Mouse (Mus musculus) forebrain, embryonic 12.5 days (tissue): ENCODE results near the gene Pttg1. TPM values are rescaled to one million over a fixed set of nuclear protein-coding genes. Genes with fewer than 3 reads are reported as not detected.

Source experiments
- ATAC-seq: fragments of 200-750 bp; cut with Nextera tagmentation; 2 replicates; pipeline ENCODE4 v1.8.0; 2017; ENCODE audit warnings: moderate TSS enrichment; ENCODE audit not compliant: low FRiP score
- H3K27ac ChIP-seq: fragments of 300-500 bp; sonication (generic); 2 replicates; pipeline ENCODE4 v1.5.1; 2016; ENCODE audit warnings: mild to moderate bottlenecking
- H3K27me3 ChIP-seq: fragments of 300-500 bp; sonication (generic); 2 replicates; pipeline ENCODE4 v1.6.1; 2016; ENCODE audit warnings: mild to moderate bottlenecking
- H3K36me3 ChIP-seq: fragments of 300-500 bp; sonication (generic); replicated peaks from 2 replicates; pipeline ENCODE4 v1.6.1; 2016; ENCODE audit warnings: mild to moderate bottlenecking
- H3K4me1 ChIP-seq: fragments of 300-500 bp; sonication (generic); 2 replicates; pipeline ENCODE4 v1.6.1; 2016
- H3K4me2 ChIP-seq: fragments of 300-500 bp; sonication (generic); 2 replicates; pipeline ENCODE4 v1.6.1; 2016; ENCODE audit warnings: mild to moderate bottlenecking, moderate library complexity
- H3K4me3 ChIP-seq: fragments of 300-500 bp; sonication (generic); replicated peaks from 2 replicates; pipeline ENCODE4 v1.5.1; 2016; ENCODE audit warnings: mild to moderate bottlenecking
- H3K9ac ChIP-seq: fragments of 300-500 bp; sonication (generic); 2 replicates; pipeline ENCODE4 v1.6.1; 2016; ENCODE audit warnings: mild to moderate bottlenecking
- H3K9me3 ChIP-seq: fragments of 300-500 bp; sonication (generic); 2 replicates; pipeline ENCODE4 v1.6.1; 2016
- WGBS: fragments of 180-500 bp; shearing (Covaris S2); methylation state at CpG from one replicate; pipeline ENCODE4 v1.1.7; 2016; 5-methylcytosine and 5-hydroxymethylcytosine counted together
- polyA plus RNA-seq: library from polyadenylated mRNA; unstranded; fragments of >200 nt; fragmentation: Nextera tagmentation; extraction: Ambion mirVana; gene quantifications from 2 replicates; pipeline ENCODE4 v1.2.1, GENCODE M21; 2016

Pttg1 gene
- polyA plus RNA-seq, 1 experiment from 2014 or later = 62.5 TPM

DNA sequence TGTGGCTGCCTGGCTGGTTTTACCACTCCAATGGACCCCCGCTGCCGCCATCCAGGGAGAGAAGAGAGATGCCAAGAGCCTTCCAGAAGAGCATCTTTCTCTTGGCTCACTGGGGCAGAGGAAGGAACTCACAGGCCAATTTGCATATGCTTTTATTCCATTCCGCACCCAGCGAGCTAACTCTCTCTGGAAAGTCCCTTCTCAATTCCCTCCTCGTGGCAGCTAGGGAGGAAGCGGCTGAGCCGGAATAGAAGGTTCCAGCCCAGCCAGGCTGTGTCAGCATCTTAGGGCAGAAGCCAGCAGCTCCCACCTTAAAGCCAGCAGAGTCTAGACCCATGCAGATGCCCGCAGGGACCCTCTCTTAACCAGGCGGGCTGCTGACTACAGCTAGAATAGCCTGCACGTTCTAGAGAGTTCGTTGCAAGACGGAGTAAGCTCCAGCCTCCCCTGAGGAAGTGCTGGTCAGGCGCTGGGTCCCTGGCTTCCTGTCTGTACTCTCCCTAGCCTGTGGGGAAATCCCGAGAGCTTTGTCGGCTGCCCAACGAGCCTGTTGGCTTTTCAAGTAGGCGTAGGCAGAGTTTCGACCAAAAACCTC lies 40.9 kb downstream of the Pttg1 start:
- ATAC-seq = peak; percentile 77
- Histone ChIP-seq H3K27me3 (0 out of 2 replicates have a peak, but pooled peaks cover 5% of the 10 kb centered on the region), H3K9me3 (no peaks in the 10 kb centered on the region), H3K4me1 (peaks cover 17% of the 10 kb centered on the region), H3K4me3 (peak overlapping the region; percentile 30), H3K27ac (no peak overlapping the region), H3K4me2 (peak overlapping the region; percentile 59), H3K36me3 (no peaks in the 10 kb centered on the region), H3K9ac (peak overlapping the region; percentile 48)
- 2% methylated on average over 18 of the region's 18 CpGs for WGBS

DNA sequence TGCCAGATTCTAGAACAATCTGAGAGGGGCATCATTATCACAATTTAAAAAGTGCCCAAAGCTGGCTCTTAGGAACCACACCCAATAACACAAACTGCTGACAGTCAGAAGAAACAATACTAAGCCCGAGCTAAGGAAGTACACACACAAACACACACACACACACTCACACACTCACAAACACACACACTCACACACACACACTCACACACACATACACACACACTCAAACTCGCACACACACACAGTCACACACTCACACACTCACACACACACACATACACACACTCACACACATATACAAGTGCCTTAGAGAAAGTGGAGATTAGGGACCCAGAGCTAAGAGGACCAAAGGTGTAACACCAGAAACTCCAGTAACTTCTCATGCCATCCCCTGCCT lies 42.5 kb downstream of the Pttg1 start:
- H3K36me3 ChIP-seq = no peaks in the 10 kb centered on the region
- H3K27me3 ChIP-seq = 0 out of 2 replicates have a peak, but pooled peaks cover 5% of the 10 kb centered on the region
- ATAC-seq = no peak
- peaks cover 17% of the 10 kb centered on the region for H3K4me1 ChIP-seq
- WGBS = 78% methylated on average over 2 of the region's 2 CpGs
- no peak overlapping the region for H3K4me2 ChIP-seq
- no peak overlapping the region for H3K9ac ChIP-seq
- H3K9me3 ChIP-seq = no peaks in the 10 kb centered on the region
- H3K4me3 ChIP-seq = no peak overlapping the region
- H3K27ac ChIP-seq = no peak overlapping the region

DNA sequence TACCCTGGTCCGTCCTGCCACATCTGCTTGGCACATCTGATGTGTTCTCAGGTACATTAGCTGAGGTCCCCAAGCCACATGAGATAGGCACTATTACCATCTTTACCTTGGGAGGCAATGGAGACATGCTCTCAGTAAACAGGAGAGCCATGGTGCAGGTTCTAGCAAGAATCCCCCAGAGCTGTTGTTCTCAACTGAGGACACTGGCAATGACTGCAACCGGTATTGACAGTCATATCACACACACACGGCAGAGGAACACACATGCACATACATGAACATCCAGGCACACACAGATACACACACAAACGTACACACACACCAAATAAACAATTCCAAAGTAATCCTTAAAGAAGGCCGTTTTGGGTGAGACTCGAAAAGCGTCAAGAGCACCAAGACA lies 45.1 kb downstream of the Pttg1 start:
- Histone ChIP-seq H3K4me3 (no peak overlapping the region), H3K9ac (no peak overlapping the region), H3K36me3 (no peaks in the 10 kb centered on the region), H3K9me3 (no peaks in the 10 kb centered on the region), H3K4me1 (peaks cover 13% of the 10 kb centered on the region), H3K4me2 (no peak overlapping the region), H3K27me3 (no peaks in the 10 kb centered on the region), H3K27ac (no peak overlapping the region)
- ATAC-seq = no peak
- WGBS = 92% methylated on average over 7 of the region's 7 CpGs

DNA sequence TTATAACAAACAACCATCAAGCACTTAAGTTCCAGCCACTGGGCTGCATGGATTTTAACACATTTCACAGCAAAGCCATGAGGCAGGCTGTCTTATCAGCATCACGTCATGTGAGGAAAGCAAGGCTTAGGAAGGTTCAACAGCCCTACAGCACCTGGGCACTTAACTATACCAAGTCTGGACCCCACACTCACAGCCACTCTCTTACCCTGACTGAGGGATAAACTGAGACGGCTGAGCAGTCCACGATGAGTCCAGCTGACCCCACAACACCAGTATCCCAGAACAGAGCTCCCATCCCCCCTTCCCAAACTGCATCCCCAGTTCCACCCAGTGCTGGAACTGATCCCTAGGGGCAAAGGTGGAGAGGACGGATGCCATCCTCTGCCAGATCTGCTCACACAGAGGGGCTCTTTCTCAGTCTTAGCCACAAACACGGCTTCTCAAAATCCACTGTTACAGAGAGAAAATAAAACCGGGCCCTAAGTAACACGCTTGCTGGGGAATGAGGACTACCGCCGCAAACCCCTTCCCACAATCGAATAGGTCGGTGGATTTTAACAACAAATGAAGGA lies 46.1 kb downstream of the Pttg1 start:
- H3K9me3 ChIP-seq = no peaks in the 10 kb centered on the region
- H3K4me1 ChIP-seq = peaks cover 4% of the 10 kb centered on the region
- no peak overlapping the region for H3K4me3 ChIP-seq
- H3K27ac ChIP-seq = no peak overlapping the region
- no peaks in the 10 kb centered on the region for H3K36me3 ChIP-seq
- no peak overlapping the region for H3K9ac ChIP-seq
- WGBS = 84% methylated on average over 11 of the region's 11 CpGs
- H3K4me2 ChIP-seq = no peak overlapping the region
- H3K27me3 ChIP-seq = no peaks in the 10 kb centered on the region
- ATAC-seq = no peak

DNA sequence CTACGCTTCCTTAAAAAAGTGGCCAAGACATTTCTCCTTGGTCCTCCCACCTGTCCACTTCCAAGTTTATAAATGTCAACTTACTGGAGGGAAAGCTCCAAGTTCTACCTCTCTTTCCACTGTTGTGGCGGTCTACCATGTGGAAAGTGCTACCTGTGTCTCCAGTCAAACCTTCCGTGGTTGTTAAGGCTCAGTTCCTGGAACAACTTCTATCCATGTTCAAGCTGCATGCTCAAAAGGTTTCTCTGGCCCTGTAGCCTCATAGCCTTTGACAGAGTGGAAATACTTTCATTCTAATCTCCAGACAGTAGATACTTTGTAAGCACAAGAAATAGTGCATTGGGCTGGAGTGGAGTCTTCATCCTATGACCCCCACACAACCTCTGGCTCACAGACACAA lies 46.6 kb downstream of the Pttg1 start:
- Histone ChIP-seq H3K9me3 (no peaks in the 10 kb centered on the region), H3K4me3 (no peak overlapping the region), H3K4me1 (no peaks in the 10 kb centered on the region), H3K36me3 (no peaks in the 10 kb centered on the region), H3K4me2 (no peak overlapping the region), H3K27ac (no peak overlapping the region), H3K9ac (no peak overlapping the region), H3K27me3 (no peaks in the 10 kb centered on the region)
- ATAC-seq = no peak
- WGBS = 96% methylated on average over 3 of the region's 3 CpGs

DNA sequence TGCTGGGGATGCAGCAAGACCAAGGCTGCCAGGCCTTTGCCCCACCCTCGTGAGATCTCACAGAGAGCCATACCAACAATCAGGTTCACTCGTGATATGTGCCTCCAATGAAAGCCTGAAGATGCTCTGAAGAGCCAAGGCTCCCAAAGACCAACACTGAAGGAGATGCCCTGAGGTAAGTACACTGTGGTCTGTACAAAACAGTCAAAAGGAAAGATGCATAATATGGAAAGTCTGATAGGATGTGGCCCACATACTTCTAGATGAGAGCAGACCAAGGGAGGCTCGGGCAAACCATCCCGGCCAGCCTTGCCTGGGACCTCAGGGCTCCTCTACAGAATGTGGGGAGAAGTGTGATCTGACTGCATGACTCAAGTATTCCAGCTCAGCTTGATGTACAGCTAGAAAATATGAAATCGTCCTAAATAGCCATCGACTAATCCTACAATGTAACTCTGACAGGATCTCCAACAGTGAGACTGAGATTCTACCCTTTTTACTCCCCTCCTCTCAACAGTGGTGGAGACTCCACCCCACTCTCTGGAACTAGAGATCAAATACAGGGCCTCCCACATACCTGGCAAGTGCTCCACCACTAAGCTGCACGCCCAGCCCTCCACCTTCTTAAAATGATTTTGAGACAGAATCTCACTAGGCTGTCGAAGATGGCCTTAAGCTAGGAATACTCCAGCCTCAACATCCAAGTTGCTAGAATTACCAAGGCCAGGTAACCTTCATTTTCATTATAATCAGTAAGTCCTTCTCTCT lies 48.8 kb downstream of the Pttg1 start:
- no peak for ATAC-seq
- no peak overlapping the region for H3K4me3 ChIP-seq
- 88% methylated on average over 8 of the region's 8 CpGs for WGBS

DNA sequence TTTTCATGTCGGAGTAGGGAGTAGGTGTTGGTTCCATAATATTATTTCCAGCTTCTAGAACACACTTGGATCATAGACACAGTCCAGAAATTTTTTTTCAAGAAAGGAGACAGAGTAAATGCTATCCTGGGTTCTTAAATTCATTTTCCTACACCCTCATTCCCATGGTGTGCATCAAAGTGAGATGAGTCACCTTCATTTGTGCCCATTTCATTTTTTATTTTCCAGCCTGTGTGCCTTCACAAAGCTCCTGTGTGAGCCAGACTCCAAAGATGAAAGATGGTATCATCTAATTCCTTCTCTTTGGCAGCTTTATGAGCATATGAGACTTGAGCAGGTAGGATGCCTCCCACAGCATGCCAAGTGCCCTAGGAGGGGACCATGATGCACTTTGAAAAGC lies 49.5 kb downstream of the Pttg1 start:
- H3K27ac ChIP-seq = no peak overlapping the region
- H3K9ac ChIP-seq = no peak overlapping the region
- 93% methylated on average over 1 of the region's 1 CpGs for WGBS

More for the DNA sequence above, 48.8 kb downstream of the Pttg1 start:
- H3K4me1 ChIP-seq = no peaks in the 10 kb centered on the region
- H3K27me3 ChIP-seq = no peaks in the 10 kb centered on the region
- H3K4me2 ChIP-seq = no peak overlapping the region
- H3K9me3 ChIP-seq = no peaks in the 10 kb centered on the region
- no peaks in the 10 kb centered on the region for H3K36me3 ChIP-seq
- H3K9ac ChIP-seq = no peak overlapping the region
- no peak overlapping the region for H3K27ac ChIP-seq

DNA sequence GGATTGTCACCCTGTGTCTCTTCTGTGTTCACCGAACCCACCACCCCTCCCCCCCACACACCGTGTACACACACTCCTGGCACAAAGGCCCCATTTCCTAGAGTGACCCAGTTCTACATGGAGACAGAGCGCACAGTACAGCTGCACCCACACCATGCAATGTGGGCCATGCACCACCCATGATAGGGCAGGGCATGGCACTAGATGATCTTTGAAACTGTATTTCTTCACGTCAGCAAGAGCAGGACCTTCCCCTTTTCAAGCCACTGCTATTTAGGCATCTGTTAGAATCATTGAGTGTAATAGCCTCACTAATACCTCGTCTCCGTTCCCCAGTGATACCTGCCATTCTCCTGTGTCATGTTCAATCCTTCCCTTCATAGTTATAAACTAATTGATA lies 51.1 kb downstream of the Pttg1 start:
- Histone ChIP-seq H3K27ac (no peak overlapping the region), H3K9me3 (no peaks in the 10 kb centered on the region), H3K4me3 (no peak overlapping the region), H3K27me3 (no peaks in the 10 kb centered on the region), H3K4me2 (no peak overlapping the region), H3K4me1 (no peaks in the 10 kb centered on the region), H3K9ac (no peak overlapping the region), H3K36me3 (no peaks in the 10 kb centered on the region)
- 86% methylated on average over 6 of the region's 6 CpGs for WGBS
- no peak for ATAC-seq

More for the DNA sequence above, 49.5 kb downstream of the Pttg1 start:
- Histone ChIP-seq H3K27me3 (no peaks in the 10 kb centered on the region), H3K4me1 (no peaks in the 10 kb centered on the region), H3K9me3 (no peaks in the 10 kb centered on the region), H3K4me2 (no peak overlapping the region), H3K36me3 (no peaks in the 10 kb centered on the region), H3K4me3 (no peak overlapping the region)
- ATAC-seq = no peak

DNA sequence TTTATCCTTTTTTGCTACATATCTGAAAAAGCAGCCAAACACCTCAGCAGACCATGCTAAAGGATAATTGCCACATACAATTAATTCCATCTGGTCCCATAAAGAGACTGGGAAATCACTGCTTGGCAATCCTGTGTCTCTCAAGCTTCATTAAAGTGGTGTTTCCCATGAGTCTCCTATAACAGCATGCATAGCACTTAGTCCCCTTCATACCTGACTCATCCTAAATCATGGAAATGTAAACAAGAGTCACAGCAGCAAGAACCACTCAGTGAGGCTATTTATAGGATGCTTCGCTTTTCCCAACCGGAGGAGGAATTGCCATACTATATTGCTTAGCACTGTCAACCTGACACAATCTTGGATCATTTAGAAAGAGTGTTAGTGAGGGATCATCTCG lies 52.7 kb downstream of the Pttg1 start:
- ATAC-seq = no peak
- Histone ChIP-seq H3K9me3 (no peaks in the 10 kb centered on the region), H3K9ac (no peak overlapping the region), H3K27me3 (no peaks in the 10 kb centered on the region), H3K4me2 (no peak overlapping the region), H3K4me1 (no peaks in the 10 kb centered on the region), H3K36me3 (no peaks in the 10 kb centered on the region), H3K27ac (no peak overlapping the region), H3K4me3 (no peak overlapping the region)
- WGBS = 91% methylated on average over 3 of the region's 3 CpGs

DNA sequence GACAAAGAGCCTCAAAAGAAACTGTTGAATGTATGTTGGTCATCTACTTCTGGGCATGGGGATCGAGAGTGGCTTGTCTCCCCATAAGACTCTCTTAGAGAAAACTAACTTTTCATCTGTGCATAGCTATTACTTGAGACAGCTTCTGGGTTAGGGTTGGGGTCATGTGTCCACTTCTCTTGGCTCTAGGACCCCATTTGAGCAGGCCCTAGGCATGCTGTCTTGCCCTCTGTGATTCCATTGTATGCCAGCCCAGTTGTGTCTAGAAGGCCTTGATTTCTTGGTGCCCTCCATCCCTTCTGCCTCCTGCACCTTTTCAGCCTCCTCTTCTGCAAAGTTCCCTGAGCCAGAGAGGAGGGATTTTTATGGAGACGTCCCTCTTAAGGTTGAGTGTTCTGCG lies 54.2 kb downstream of the Pttg1 start:
- ATAC-seq = no peak
- H3K9me3 ChIP-seq = no peaks in the 10 kb centered on the region
- no peak overlapping the region for H3K27ac ChIP-seq
- no peaks in the 10 kb centered on the region for H3K36me3 ChIP-seq
- no peaks in the 10 kb centered on the region for H3K4me1 ChIP-seq
- no peak overlapping the region for H3K9ac ChIP-seq
- H3K4me2 ChIP-seq = no peak overlapping the region
- H3K4me3 ChIP-seq = no peak overlapping the region
- 96% methylated on average over 3 of the region's 3 CpGs for WGBS
- no peaks in the 10 kb centered on the region for H3K27me3 ChIP-seq
